Mouse (Mus musculus) gastrocnemius, postnatal 14 days (tissue): Measurements from ENCODE around the gene Bace2. TPM values are rescaled to one million over a fixed set of nuclear protein-coding genes. Genes with fewer than 3 reads are reported as not detected.
A peak's percentile ranks its signal among the peaks of the same experiment; 100 is the strongest.

ENCODE experiments used
- DNase-seq: peaks from one replicate; pipeline ENCODE4 v3.0.0; 2021; ENCODE audit warnings: mixed read lengths
- intact Hi-C: fragments of 180-260 bp; cut with DNase I; formaldehyde crosslinking; loops from one replicate; pipeline ENCODE4 v1.15.1; 2025; ENCODE audit warnings: low total_unique reads
- total RNA-seq, 2 experiments: library from RNA; stranded (reverse); gene quantifications; 2 replicates each; pipeline ENCODE4 v1.2.3; 2021

Gene Bace2
- total RNA-seq, 2 experiments from 2014 or later, result 6.1 to 10.2 TPM

- intact Hi-C loops, result loop anchor here (10.0 kb wide), 1 partner anchor 146 kb away; no protein-coding TSS in a partner anchor
- DNase-seq, result no peak
Measured at GRCm38 (mm10) chr16:97461271-97461670, 104.7 kb downstream of the Bace2 start.

DNA sequence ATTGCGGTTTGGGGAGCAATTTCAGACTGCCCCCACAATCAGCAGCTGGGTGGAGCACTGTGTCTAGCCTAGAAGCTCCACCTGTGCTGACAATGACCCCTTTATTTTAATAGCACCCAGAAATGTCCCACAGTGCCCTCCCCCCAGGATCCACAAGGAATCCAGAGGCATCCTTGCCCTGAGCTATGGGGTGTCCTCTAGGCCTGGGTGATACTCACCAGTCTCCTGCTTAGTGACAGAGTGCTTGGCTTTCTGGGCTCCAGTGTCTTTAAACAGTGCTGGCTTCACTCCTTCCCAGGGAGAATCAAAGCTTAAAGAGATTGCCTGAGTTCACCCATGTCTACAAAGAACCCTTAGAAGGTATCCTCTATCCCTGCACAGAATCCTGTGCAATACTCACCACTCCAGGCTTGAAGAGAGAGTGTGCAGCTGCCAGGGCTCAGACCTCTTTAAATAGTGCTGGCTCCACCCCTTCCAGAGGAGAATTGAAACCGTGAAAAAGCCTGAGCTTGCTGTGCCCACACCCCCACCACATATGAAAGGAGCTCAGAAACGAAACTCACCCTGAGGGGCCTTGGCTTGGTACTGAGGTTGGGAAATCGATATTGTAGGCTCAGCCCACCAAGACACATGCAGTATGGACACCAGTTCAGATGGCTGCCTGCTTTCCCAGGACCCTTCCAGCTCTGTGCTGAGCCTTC is 106.1 kb downstream of the Bace2 start, which contains the start of gene Mx1:
Gene Mx1, minus strand, starts transcription at position 427 of the 701 bp plus-strand sequence.
- intact Hi-C loops, result loop anchor here (10.0 kb wide), 1 partner anchor 148 kb away; no protein-coding TSS in a partner anchor
- no peak for DNase-seq

DNA sequence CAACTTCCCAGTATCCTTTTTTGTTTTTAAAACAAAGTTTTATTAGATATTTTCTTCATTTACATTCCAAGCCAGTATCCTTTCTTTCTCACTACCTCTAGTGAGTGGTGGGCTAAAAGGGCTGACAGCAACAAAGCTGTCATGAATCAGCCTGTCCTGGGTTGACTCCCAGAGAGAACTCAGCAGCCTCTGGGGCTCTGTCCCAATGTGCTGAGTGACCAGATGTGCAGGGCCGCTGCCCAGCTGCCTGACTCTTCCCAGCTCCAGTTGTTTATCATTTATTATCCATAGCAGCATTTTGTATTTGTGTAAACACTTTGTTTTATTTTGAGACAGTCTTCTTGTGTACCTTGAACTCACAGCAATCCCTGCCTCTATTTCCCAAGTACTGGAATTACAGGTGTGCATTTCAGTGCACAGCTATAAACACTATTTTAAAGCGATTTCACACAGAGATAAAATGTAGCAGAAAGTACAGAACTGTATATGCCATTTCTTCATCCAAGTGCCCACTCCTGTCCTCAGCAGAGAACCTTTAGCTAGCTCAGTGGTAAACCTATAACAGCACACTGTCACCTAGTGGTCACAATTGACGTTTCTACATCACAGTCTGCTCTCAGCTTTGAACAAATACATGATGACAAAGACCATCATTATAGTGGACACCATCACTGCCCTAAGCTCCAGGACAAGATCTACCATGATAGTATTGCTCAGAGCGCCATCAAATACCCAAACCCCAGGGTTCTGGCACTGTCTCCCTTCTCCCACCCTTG is 109.8 kb downstream of the Bace2 start:
- DNase-seq, result peak; percentile 10
- intact Hi-C loops, result loop anchor here (10.0 kb wide), 1 partner anchor 152 kb away; no protein-coding TSS in a partner anchor

DNA sequence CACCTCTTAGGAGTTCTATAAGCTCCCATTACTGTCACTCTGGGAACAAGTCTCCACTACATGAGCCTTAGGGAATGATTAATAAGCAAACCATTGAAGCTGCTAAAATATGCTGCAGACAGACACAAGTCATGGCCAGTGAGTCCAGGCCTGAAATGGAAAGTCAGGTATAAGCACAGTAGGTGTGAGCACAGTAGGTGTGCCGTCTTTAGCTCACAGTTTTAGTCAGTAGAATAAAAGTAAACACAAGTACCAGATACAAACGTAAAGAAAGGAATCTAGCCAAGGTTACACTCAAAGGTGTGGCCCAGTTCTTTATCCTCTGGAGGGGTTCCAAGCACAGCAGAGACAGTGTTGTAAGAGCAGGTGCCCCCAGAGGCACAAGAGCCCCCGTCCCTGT is 110.9 kb downstream of the Bace2 start:
- intact Hi-C loops, result loop anchor here (10.0 kb wide), 1 partner anchor 153 kb away; no protein-coding TSS in a partner anchor
- DNase-seq, result no peak

- DNase-seq, result no peak
- intact Hi-C loops, result loop anchor here (10.0 kb wide), 1 partner anchor 153 kb away; no protein-coding TSS in a partner anchor
Measured at GRCm38 (mm10) chr16:97467993-97468791, 111.7 kb downstream of the Bace2 start.

DNA sequence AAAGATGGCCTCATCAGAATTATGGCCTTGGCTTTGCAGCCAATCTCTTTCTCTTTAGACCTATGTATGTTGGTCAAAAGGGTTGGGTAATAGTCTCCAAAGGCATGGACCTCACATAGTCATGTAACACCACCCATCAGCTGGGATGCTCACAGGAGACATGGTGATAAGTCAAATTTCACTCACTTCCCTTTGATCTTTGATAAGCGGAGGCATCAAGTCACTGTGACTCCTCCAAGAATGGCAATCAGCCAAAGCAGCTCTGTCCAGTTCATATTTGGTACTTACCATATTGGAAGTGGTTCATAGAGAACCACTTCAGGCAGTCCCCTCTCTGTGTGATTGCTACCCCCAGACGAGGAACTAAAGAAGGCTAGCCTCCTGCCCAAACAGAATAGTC is 118.1 kb downstream of the Bace2 start:
- DNase-seq, result no peak
- intact Hi-C loops, result no loop called here

DNA sequence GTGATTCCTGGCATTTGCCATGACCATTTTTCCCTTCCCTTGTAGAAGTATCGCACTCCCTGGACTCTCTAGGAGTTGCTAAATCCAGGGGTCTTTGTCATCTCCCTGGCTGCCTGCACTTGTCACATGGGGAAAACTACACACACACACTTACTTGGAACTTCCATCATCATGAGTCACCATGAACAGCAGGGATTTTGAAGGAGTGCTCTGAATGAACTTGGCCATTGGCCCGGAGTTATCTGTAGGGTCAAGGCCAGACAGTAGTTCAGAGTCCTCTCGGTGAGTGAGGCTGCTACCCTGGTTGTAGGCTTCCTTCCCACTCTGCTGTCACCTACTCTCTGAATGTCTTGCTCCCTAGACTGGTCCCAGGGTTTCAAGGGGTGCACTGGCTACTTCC is 119.0 kb downstream of the Bace2 start:
- DNase-seq, result peak; percentile 48
- intact Hi-C loops, result no loop called here

DNA sequence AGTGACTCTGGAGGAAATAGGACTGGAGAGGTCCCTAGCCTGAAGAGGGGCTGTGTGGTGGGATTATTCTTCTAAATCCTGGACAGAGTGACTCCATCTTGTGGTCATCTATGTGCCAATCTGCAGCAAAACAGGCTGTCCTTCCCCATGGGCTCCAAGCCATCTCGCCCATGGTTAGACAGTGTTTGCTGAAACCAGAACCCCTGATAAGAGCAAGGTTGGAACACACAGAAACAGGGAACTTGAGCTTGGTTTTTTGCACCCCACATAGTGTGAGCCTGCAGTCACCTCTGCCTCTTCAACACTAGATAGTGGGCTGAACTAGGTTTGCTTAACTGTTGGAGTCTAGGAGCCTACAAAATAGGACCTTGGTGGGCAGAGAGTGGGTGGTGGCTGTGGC is 120.0 kb downstream of the Bace2 start:
- intact Hi-C loops, result no loop called here

DNA sequence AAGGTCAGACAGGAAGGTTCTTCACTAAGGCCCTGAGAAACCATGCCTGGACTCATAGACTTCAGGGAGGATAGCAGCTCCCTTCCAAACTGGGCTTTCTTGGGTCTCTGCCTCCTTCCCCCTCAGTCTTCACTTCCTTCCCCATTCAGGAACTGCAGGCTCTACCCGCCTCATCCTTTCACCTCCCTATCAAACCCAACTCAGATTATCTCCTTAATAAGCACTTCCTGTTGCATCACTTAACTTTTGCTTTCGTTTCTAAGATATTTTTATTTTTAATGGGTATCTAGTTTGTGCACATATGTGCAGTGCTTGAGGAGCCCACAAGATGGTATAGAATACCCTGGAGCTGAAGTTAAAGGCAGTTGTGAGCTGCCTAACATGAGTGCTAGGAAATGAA is 122.1 kb downstream of the Bace2 start:
- DNase-seq, result no peak
- intact Hi-C loops, result no loop called here

More for the DNA sequence above, 120.0 kb downstream of the Bace2 start:
- DNase-seq, result no peak

DNA sequence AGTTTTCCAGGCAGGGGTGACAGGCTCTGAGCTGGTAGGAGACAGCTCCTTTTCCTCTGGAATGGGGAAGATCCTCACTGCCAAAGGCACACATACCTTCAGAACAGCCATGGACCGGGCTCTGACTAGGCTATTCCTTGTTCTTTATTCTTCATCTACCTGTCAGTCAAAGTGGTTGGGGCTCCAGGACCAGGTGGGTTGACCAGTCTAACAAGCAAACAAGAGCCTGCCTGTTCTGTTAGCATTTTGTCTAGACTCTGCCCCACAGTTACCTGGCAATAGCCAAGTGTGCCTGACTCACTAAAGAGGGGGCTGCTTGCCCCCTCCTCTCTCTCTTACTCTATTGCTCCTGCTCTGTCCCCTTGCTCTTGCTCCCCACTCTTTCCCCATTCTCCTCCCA is 135.8 kb downstream of the Bace2 start:
- no peak for DNase-seq
- intact Hi-C loops, result no loop called here

Other genes with a start within 250 kb of the Bace2 start
- gene Dscam, start 186.0 kb upstream of the Bace2 start, total RNA-seq, result under 1 TPM in 1 of 2 experiments, not detected in 1; 0.02 TPM
- gene Mx1, start 106.2 kb downstream of the Bace2 start, total RNA-seq, result under 1 TPM; 0.11 to 0.45 TPM
- gene Fam3b, start 158.1 kb downstream of the Bace2 start, total RNA-seq, result not detected